Mouse (Mus musculus): ENCODE results near the gene Map2k2. TPM values are rescaled to one million over a fixed set of nuclear protein-coding genes. Genes with fewer than 3 reads are reported as not detected.

The Map2k2 gene
- total and polyA plus RNA-seq, 2 experiments from 2014 or later: 210 to 261 TPM

DNA sequence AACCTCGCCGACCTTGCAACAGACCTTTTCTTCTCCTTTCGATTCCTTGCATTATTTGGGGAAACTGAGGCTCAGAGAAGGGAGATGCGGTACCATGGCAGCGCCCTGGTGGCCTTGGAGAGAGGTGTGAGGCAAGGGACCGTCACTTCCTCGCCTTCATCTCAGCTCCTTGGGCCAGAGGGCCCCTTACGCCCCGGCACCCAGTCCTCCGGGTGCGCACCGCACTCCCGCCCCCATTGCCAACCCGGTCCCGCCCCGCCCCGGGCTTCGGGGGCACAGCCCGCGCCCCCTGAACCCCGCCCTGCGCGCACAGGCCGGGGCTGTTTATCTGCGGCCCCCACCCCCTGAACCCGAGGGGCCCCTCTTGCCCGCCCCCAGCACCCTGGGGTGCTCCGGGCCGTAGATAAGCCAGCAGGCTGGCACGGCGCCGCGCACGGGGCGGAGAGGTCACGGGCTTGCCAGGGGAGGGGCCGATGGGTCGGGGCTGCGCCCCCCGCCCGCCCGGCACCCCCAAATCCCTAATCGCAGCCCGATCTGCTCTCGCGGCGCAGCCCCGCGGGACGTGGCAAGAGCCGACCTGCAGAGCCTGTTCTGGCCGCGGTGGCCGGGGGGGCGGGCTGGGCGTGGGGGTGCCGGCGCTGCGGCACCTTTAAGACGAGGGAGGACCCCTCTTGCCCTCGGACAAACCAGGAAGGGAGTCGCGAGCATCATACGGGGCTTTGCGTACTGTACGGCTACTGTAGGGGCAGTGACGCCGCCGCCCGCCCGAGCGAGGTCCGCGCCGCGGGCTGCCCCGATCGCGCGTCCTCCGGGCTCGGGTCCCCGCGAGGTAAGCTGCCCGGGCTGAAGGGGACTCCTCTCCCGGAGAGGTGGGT lies 30.4 kb downstream of the Map2k2 start:
- H3K27ac ChIP-seq (ENCODE audit: low read depth, low read length): peak overlapping the region; percentile 92
- no peak; the same call in 1 of the 2 replicates for TF ChIP-seq CTCF (IDR thresholded peaks at IDR 0.05)
- H3K9me3 ChIP-seq (ENCODE audit: low read length): no peaks in the 10 kb centered on the region
- H3K4me1 ChIP-seq (ENCODE audit: insufficient read depth, low read length): peaks cover 8% of the 10 kb centered on the region; the same call in 1 of the 2 replicates
- H3K4me3 ChIP-seq (ENCODE audit: low read depth, low read length): peak overlapping the region; percentile 92
- no peaks in the 10 kb centered on the region for H3K36me3 ChIP-seq (ENCODE audit: insufficient read depth, low read length)
- peaks cover 13% of the 10 kb centered on the region for H3K27me3 ChIP-seq (ENCODE audit: insufficient read depth, low read length)
- H3K9ac ChIP-seq (replicated peaks; ENCODE audit: low read length, poor library complexity, severe bottlenecking): peak overlapping the region; percentile 97
- ATAC-seq (ENCODE audit: low FRiP score) (peak; percentile 9; the same call in 1 of the 2 replicates), DNase-seq (ENCODE audit: low spot score) (peak; percentile 84)
- H3K4me2 ChIP-seq (ENCODE audit: low read depth, low read length, poor library complexity, severe bottlenecking): peak overlapping the region; percentile 100
- WGBS: under 1% methylated on average over 66 of the region's 86 CpGs

GRCm38 (mm10) chr10:81136706-81137231 lies 31.1 kb downstream of the Map2k2 start:
- peak overlapping the region; percentile 92 for H3K4me3 ChIP-seq (ENCODE audit: low read depth, low read length)
- H3K9ac ChIP-seq (replicated peaks; ENCODE audit: low read length, poor library complexity, severe bottlenecking): peak overlapping the region; percentile 97
- 1% methylated on average over 38 of the region's 50 CpGs for WGBS
- DNase-seq (ENCODE audit: low spot score) (no peak), ATAC-seq (ENCODE audit: low FRiP score) (peak; percentile 31)
- peak overlapping the region; percentile 100 for H3K4me2 ChIP-seq (ENCODE audit: low read depth, low read length, poor library complexity, severe bottlenecking)
- H3K27ac ChIP-seq (ENCODE audit: low read depth, low read length): peak overlapping the region; percentile 92
- no peak for TF ChIP-seq CTCF (IDR thresholded peaks at IDR 0.05)
- no peaks in the 10 kb centered on the region for H3K9me3 ChIP-seq (ENCODE audit: low read length)
- H3K4me1 ChIP-seq (ENCODE audit: insufficient read depth, low read length): peaks cover 8% of the 10 kb centered on the region; the same call in 1 of the 2 replicates
- H3K36me3 ChIP-seq (ENCODE audit: insufficient read depth, low read length): no peaks in the 10 kb centered on the region
- peaks cover 13% of the 10 kb centered on the region for H3K27me3 ChIP-seq (ENCODE audit: insufficient read depth, low read length)

- Histone ChIP-seq H3K9ac (replicated peaks; ENCODE audit: low read length, poor library complexity, severe bottlenecking) (peak overlapping the region; percentile 97), H3K9me3 (ENCODE audit: low read length) (no peaks in the 10 kb centered on the region), H3K4me2 (ENCODE audit: low read depth, low read length, poor library complexity, severe bottlenecking) (peak overlapping the region; percentile 100), H3K27ac (ENCODE audit: low read depth, low read length) (peak overlapping the region; percentile 92), H3K4me3 (ENCODE audit: low read depth, low read length) (peak overlapping the region; percentile 92), H3K4me1 (ENCODE audit: insufficient read depth, low read length) (peaks cover 8% of the 10 kb centered on the region; the same call in 1 of the 2 replicates), H3K36me3 (ENCODE audit: insufficient read depth, low read length) (no peaks in the 10 kb centered on the region), H3K27me3 (ENCODE audit: insufficient read depth, low read length) (peaks cover 13% of the 10 kb centered on the region)
- under 1% methylated on average over 56 of the region's 89 CpGs for WGBS
- ATAC-seq (ENCODE audit: low FRiP score) (peak; percentile 91), DNase-seq (ENCODE audit: low spot score) (peak; percentile 99)
- no peak for TF ChIP-seq CTCF (IDR thresholded peaks at IDR 0.05)
Observed at GRCm38 (mm10) chr10:81137252-81138130, 31.8 kb downstream of the Map2k2 start.

GRCm38 (mm10) chr10:81138131-81138782 lies 32.5 kb downstream of the Map2k2 start:
- Histone ChIP-seq H3K9ac (replicated peaks; ENCODE audit: low read length, poor library complexity, severe bottlenecking) (peak overlapping the region; percentile 96), H3K4me1 (ENCODE audit: insufficient read depth, low read length) (peaks cover 8% of the 10 kb centered on the region; the same call in 1 of the 2 replicates), H3K36me3 (ENCODE audit: insufficient read depth, low read length) (no peaks in the 10 kb centered on the region), H3K4me3 (ENCODE audit: low read depth, low read length) (peak overlapping the region; percentile 92), H3K27me3 (ENCODE audit: insufficient read depth, low read length) (peaks cover 13% of the 10 kb centered on the region), H3K27ac (ENCODE audit: low read depth, low read length) (peak overlapping the region; percentile 83), H3K4me2 (ENCODE audit: low read depth, low read length, poor library complexity, severe bottlenecking) (peak overlapping the region; percentile 97), H3K9me3 (ENCODE audit: low read length) (no peaks in the 10 kb centered on the region)
- ATAC-seq (ENCODE audit: low FRiP score): no peak
- WGBS: 0% methylated on average over 18 of the region's 24 CpGs
- DNase-seq (ENCODE audit: low spot score): no peak
- no peak for TF ChIP-seq CTCF (IDR thresholded peaks at IDR 0.05)

DNA sequence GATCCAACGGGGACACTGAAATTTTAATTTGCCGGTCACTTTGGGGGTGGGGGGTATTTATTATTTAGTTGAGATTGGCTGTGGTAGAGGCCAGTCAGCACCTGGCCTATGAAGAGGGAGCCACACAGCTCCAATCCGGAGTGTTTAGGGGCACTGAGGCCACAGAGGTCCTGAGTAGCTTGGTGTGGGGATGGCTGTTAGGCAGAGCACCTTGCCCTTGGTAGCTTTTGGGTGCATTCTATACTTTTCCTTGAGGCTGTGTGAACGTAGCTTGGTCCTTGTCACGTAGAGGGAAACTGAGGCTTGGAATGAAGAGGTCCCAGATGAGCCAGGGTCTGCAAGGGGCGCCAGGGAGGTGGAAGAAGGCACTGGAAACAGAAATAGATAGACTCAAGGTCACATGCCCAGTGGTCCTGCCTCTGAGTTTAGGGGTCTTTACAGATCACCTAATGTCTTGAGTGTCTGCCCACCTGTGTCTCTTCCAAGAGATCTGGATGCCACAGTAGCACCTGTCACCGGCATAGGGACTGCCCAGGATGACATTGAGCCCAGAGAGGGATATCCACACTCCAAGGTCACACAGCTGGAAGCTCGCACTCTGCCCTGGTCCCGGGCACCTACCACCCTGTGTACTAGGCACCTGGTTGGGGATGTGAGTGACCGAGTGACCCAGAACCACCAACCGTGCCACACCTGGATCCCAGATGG lies 33.3 kb downstream of the Map2k2 start:
- peak overlapping the region; percentile 83 for H3K27ac ChIP-seq (ENCODE audit: low read depth, low read length)

More for the DNA sequence above, 33.3 kb downstream of the Map2k2 start:
- Histone ChIP-seq H3K4me1 (ENCODE audit: insufficient read depth, low read length) (peaks cover 8% of the 10 kb centered on the region; the same call in 1 of the 2 replicates), H3K36me3 (ENCODE audit: insufficient read depth, low read length) (peaks cover 2% of the 10 kb centered on the region), H3K4me2 (ENCODE audit: low read depth, low read length, poor library complexity, severe bottlenecking) (peak overlapping the region; percentile 97), H3K27me3 (ENCODE audit: insufficient read depth, low read length) (peaks cover 10% of the 10 kb centered on the region), H3K4me3 (ENCODE audit: low read depth, low read length) (peak overlapping the region; percentile 92), H3K9me3 (ENCODE audit: low read length) (no peaks in the 10 kb centered on the region), H3K9ac (replicated peaks; ENCODE audit: low read length, poor library complexity, severe bottlenecking) (peak overlapping the region; percentile 96)
- 58% methylated on average over 11 of the region's 11 CpGs for WGBS
- DNase-seq (ENCODE audit: low spot score) (no peak), ATAC-seq (ENCODE audit: low FRiP score) (no peak)
- no peak for TF ChIP-seq CTCF (IDR thresholded peaks at IDR 0.05)
